Mouse (Mus musculus) E14TG2a.4 (cell line): ENCODE results near the gene Nkain4.

Experiments
- CTCF ChIP-seq: conservative IDR thresholded peaks from 2 replicates; pipeline ENCODE4 v1.5.1; 2014; ENCODE audit warnings: low read length
- NANOG ChIP-seq: IDR thresholded peaks from 2 replicates; pipeline ENCODE4 v1.6.1; 2014; ENCODE audit warnings: borderline replicate concordance, low read length, mixed read lengths
- POU5F1 ChIP-seq: IDR thresholded peaks from 2 replicates; pipeline ENCODE4 v1.6.1; 2014; ENCODE audit warnings: low read length, borderline replicate concordance

GRCm38 (mm10) chr2:180920810-180921400, 33.6 kb downstream of the Nkain4 start, which contains the start of gene Ythdf1:
- TF ChIP-seq CTCF (no peak), POU5F1 (no peak), NANOG (no peak)
